Mouse (Mus musculus) heart, postnatal 0 days (tissue): ENCODE results near the gene Olfr750.

Experiments used
- CTCF ChIP-seq: IDR thresholded peaks from 2 replicates; pipeline ENCODE4 v1.5.1; 2016; ENCODE audit warnings: antibody characterized with exemption, control low read depth, low read depth
- EP300 ChIP-seq: IDR thresholded peaks from 2 replicates; pipeline ENCODE4 v1.6.1; 2016; ENCODE audit warnings: antibody characterized with exemption, low read depth

- TF ChIP-seq CTCF (no peak), EP300 (no peak)
Measured at GRCm38 (mm10) chr14:51041769-51042168, 32.5 kb downstream of the Olfr750 start, which contains the start of gene Rnase9.
